Mouse (Mus musculus): ENCODE results near the gene Gm4498. TPM values are rescaled to one million over a fixed set of nuclear protein-coding genes. Genes with fewer than 3 reads are reported as not detected.
"Not testable (repeated sequence)": the region's sequence is repeated elsewhere in the genome, so short reads cannot be mapped to it uniquely, and the experiment has no call there.

Gm4498 gene
- polyA plus RNA-seq (2012; ENCODE audit: insufficient read depth, insufficient read length, missing spikeins), result not detected in 2 replicates

DNA sequence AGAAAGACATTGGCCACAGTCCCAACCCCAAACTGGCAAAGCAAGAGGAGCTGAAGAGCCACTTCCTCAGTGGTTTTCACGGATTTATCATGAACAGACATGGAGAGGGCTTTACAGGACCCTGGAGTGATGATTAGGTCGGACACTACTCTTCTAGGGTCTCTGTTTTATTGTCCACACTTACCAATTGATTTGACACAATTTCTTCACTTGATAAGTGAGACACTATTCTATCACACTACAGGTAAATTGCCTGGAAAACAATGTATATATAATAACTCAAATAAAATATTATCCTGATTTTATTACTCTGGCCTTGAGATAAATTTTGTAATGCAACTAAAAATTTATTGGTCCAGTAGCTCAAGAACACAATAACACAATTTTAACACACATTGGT, at the start of gene Gm4498:
TSS of gene Gm4498 (minus strand) at position 101 of the 400 bp plus-strand sequence.
- not testable (repeated sequence) for H3K4me1 ChIP-seq (ENCODE audit: control insufficient read depth, insufficient read depth, low read length); H3K4me3 ChIP-seq (ENCODE audit: insufficient read depth, low read length); H3K27ac ChIP-seq (ENCODE audit: insufficient read depth, low read depth, low read length)

GRCm38 (mm10) chr7:20262734-20263133, 29.1 kb upstream of the Gm4498 start, which contains the start of gene Gm5890:
TSS of gene Gm5890 (minus strand) at chr7:20262834.
- H3K4me3 ChIP-seq (ENCODE audit: insufficient read depth, low read length); H3K4me1 ChIP-seq (ENCODE audit: control insufficient read depth, insufficient read depth, low read length); H3K27ac ChIP-seq (ENCODE audit: insufficient read depth, low read depth, low read length): not testable (repeated sequence)

GRCm38 (mm10) chr7:20205507-20205906, 28.1 kb downstream of the Gm4498 start, which contains the start of gene Gm6164:
TSS of gene Gm6164 (minus strand) at chr7:20205607.
- not testable (repeated sequence) for H3K27ac ChIP-seq (ENCODE audit: insufficient read depth, low read depth, low read length); H3K4me3 ChIP-seq (ENCODE audit: insufficient read depth, low read length); H3K4me1 ChIP-seq (ENCODE audit: control insufficient read depth, insufficient read depth, low read length)

DNA sequence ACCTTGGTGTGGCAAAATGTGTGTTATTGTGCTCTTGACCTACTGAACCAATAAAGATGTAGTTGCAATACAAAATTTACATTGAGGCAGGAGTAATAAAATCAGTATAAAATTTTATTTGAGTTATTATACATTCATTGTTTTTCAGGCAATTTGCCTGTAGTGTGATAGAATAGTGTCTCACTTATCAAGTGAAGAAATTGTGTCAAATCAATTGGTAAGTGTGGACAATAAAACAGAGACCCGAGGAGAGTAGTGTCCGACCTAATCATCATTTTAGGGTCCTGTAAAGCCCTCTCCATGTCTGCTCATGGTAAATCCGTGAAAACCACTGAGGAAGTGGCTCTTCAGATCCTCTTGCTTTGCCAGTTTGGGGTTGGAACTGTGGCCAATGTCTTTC, 40.2 kb downstream of the Gm4498 start, which contains the start of gene Vmn1r95:
TSS of gene Vmn1r95 (plus strand) at position 301 of the 400 bp plus-strand sequence.
- not testable (repeated sequence) for H3K4me1 ChIP-seq (ENCODE audit: control insufficient read depth, insufficient read depth, low read length); H3K4me3 ChIP-seq (ENCODE audit: insufficient read depth, low read length); H3K27ac ChIP-seq (ENCODE audit: insufficient read depth, low read depth, low read length)

Other genes starting within 250 kb of the Gm4498 start
- gene Nlrp9b, start 242.4 kb downstream of the Gm4498 start, polyA plus RNA-seq (2012; ENCODE audit: insufficient read depth, insufficient read length, missing spikeins), result not detected in 2 replicates
- not detected in 2 replicates for gene Vmn1r91, start 134.1 kb downstream of the Gm4498 start, polyA plus RNA-seq (2012; ENCODE audit: insufficient read depth, insufficient read length, missing spikeins)
- not detected in 2 replicates for gene Gm16442, start 111.2 kb downstream of the Gm4498 start, polyA plus RNA-seq (2012; ENCODE audit: insufficient read depth, insufficient read length, missing spikeins)
- not detected in 2 replicates for gene Vmn1r93, start 94.7 kb downstream of the Gm4498 start, polyA plus RNA-seq (2012; ENCODE audit: insufficient read depth, insufficient read length, missing spikeins)
- gene Vmn1r94, start 65.5 kb downstream of the Gm4498 start, polyA plus RNA-seq (2012; ENCODE audit: insufficient read depth, insufficient read length, missing spikeins), result not detected in 2 replicates
- gene Vmn1r95, start 40.1 kb downstream of the Gm4498 start, polyA plus RNA-seq (2012; ENCODE audit: insufficient read depth, insufficient read length, missing spikeins), result not detected in 2 replicates
- gene Gm6164, start 28.2 kb downstream of the Gm4498 start, polyA plus RNA-seq (2012; ENCODE audit: insufficient read depth, insufficient read length, missing spikeins), result not detected in 2 replicates
- gene Gm5890, start 29.0 kb upstream of the Gm4498 start, polyA plus RNA-seq (2012; ENCODE audit: insufficient read depth, insufficient read length, missing spikeins), result not detected in 2 replicates
- not detected in 2 replicates for gene Gm4133, start 100.2 kb upstream of the Gm4498 start, polyA plus RNA-seq (2012; ENCODE audit: insufficient read depth, insufficient read length, missing spikeins)
- gene Gm5728, start 141.6 kb upstream of the Gm4498 start, polyA plus RNA-seq (2012; ENCODE audit: insufficient read depth, insufficient read length, missing spikeins), result not detected in 2 replicates
- gene Vmn1r100, start 184.1 kb upstream of the Gm4498 start, polyA plus RNA-seq (2012; ENCODE audit: insufficient read depth, insufficient read length, missing spikeins), result not detected in 2 replicates
- gene Vmn1r101, start 208.8 kb upstream of the Gm4498 start, polyA plus RNA-seq (2012; ENCODE audit: insufficient read depth, insufficient read length, missing spikeins), result not detected in 2 replicates
- gene Gm10670, start 241.1 kb upstream of the Gm4498 start, polyA plus RNA-seq (2012; ENCODE audit: insufficient read depth, insufficient read length, missing spikeins), result not detected in 2 replicates

Data from bone marrow macrophage, adult 2 months (primary cell).